Mouse (Mus musculus) skeletal muscle tissue, postnatal 0 days (tissue): ENCODE measurements around the gene Arsa. TPM values are rescaled to one million over a fixed set of nuclear protein-coding genes. Genes with fewer than 3 reads are reported as not detected.

ENCODE experiments used
- polyA plus RNA-seq: library from polyadenylated mRNA; unstranded; fragments of >200 nt; fragmentation: Nextera tagmentation; extraction: Ambion mirVana; gene quantifications from 2 replicates; pipeline ENCODE4 v1.2.1, GENCODE M21; 2015

Arsa gene
- 12.0 and 13.8 TPM in 2 replicates for polyA plus RNA-seq

DNA sequence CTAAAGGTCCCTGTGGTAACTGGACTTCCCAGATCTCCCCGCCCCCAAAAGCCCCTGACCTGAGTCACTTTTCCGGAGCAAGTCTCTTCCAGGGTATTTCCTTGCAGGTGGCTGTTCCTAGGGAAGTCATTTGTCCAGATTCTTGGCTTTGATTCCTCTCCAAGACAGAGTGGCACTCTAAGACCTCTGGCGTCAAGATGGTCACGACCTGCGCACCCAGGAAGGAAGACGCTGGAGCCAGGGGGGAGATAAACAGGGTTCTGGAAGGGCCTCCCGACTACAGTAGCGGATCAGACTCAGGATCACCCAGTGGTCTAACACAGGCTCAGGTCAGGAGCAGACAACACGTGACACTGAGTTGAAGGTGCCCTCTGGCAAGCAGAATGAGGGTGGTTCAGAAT lies at the start of gene Arsa:
Arsa (minus strand) TSS at position 335 of the 401 bp plus-strand sequence.

DNA sequence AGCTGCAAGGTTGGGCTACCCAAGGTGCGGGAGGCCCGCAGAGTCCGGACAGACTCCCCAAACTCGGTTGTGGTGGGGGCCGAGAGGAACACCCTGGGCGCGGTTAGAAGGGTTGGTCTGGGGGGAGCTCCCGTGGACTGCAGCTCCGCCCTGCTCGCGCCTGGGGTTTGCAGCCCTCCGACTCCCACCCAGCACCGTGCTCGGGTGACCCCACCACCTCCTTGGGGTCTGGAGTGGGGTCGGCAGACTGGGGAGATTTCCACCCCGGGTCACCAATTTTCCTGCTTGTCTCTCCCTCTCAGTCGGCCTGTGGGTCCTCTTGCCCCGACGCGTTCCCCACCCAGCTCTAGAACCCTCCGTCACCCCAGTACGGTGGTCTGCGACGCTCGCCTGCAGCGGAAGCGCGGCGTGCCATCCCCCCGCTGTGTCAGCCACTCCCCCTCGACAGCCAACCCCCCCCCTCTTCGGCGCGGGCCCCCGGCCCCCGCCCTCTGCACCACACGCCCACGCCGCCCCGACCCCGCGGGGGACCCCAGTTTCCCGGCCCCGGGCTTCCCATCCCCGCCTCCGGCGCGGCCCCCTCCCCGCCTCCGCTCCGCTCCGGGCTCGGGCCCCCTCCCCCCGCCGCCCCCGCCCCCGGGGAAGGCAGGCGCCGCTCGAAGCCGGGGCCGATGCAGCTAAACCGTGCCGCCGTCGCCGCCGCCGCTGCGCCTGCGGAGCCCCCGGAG lies 21.9 kb upstream of the Arsa start, which contains the start of gene Shank3:
Shank3 (plus strand) TSS at position 663 of the 728 bp plus-strand sequence.

DNA sequence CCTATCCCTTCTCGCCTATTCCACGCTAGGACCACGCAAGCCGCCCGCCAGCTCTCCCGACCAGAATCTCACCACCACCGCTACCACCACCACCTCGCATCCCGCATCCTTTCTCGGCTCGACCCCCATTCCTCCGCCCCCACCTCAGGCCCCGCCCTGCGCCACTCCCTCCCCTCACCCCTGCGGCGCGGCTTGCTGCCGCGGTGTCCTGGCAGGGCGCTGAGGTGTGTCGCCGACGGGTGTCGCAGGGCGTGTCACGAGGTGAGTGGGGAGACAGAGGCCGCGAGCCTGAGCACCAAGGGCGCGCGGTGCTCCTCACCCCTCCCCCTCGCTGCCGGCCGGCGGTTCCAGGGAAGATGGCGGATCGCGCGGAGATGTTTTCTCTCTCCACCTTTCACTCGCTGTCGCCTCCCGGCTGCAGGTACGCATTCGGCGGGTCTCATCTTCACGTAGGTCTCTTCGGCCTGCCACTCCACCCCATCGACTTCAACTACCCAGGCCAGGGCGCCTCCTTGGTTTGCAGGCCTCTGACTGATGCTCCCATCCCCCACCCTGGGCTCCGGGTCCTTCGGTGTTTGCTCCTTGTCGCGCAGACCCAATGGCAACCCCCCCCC lies 23.3 kb downstream of the Arsa start, which contains the start of gene Mapk8ip2:
Mapk8ip2 (plus strand) TSS at position 49 of the 614 bp plus-strand sequence.

DNA sequence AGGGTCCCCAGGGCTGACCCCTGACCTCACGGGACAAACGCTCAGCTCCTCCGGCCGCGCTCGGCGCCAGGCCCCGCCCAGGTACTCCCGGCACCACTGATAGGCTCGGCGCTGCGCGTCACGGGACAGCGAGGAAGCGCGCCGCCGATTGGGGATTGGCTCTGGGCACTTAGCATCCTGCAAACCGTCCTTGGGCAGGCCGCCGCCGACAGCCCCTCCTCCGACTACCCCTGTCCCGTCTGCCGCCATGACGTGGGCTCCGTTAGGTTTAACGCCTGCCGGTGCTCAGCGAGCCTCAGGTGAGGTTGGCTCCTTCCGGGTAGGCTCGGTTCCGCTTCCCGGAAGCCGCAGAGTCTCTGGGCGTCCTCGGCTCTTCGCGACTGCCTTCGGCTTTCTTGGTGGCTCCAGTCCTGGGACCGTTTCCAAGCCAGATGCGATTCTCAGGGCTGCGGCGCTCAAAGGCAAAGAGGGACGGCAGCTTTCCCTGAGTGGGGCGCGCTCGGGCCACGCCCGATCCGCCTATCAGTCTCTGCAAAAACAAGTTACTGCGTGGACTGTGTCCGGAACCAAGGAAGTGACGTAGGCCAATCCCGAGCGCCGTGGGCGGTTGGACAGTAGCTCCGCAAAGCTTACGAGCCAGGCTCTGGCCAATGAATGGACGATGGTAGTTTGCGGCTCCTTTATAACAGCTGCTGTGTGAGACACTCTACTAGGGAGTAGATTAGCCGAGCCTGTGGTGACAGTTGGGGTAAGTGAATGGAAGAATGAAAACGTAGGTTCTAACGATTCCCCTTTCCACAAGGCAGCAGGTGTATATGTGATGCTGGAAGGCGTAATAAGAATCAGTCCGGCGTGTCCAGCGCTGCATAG lies 47.6 kb downstream of the Arsa start, which contains the start of the genes C730034F03Rik, Gm44502 and Chkb:
C730034F03Rik (plus strand) TSS at position 238 of the 870 bp plus-strand sequence.
Gm44502 (minus strand) TSS at position 345 of the 870 bp plus-strand sequence.
Chkb (minus strand) TSS at position 557 of the 870 bp plus-strand sequence.

DNA sequence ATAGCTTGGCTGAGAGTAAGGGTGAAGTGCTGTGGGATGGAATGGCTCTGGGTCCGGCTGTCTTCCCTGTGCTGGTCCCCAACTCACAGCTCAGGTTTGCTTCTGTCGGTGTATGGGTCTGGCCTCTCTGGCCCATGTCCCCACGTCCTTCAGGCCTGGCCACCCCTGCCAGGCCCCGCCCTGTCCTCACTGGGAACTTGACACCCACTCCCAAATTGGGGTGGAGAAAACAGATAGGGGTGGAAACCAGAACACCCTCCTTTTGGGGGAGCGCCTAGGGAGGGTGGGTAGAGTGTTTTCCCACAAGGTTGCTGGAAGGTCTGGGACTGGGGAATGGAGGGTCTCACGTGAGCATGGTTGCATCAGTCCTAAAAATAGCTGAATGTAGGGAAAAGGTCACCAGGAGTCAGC lies 51.5 kb downstream of the Arsa start, which contains the start of gene Cpt1b:
Cpt1b (minus strand) TSS at position 153 of the 411 bp plus-strand sequence.

Other genes with a start within 250 kb of the Arsa start
- 23.1 and 26.3 TPM in 2 replicates for gene Sbf1, start 162.1 kb downstream of the Arsa start, polyA plus RNA-seq
- gene Adm2, start 154.7 kb downstream of the Arsa start, polyA plus RNA-seq, result not detected in 2 replicates
- gene Miox, start 143.0 kb downstream of the Arsa start, polyA plus RNA-seq, result not detected in 2 replicates
- gene Lmf2, start 121.8 kb downstream of the Arsa start, polyA plus RNA-seq, result 27.3 and 34.7 TPM in 2 replicates
- 58.0 and 70.8 TPM in 2 replicates for gene Ncaph2, start 121.7 kb downstream of the Arsa start, polyA plus RNA-seq
- 6.5 and 7.5 TPM in 2 replicates for gene Sco2, start 103.6 kb downstream of the Arsa start, polyA plus RNA-seq
- 0.96 and 1.4 TPM in 2 replicates for gene Tymp, start 100.4 kb downstream of the Arsa start, polyA plus RNA-seq
- gene Odf3b, start 98.1 kb downstream of the Arsa start, polyA plus RNA-seq, result 0.61 and 1.2 TPM in 2 replicates
- not detected in 2 replicates for gene Klhdc7b, start 92.5 kb downstream of the Arsa start, polyA plus RNA-seq
- not detected in 2 replicates for gene Syce3, start 66.9 kb downstream of the Arsa start, polyA plus RNA-seq
- gene Cpt1b, start 51.6 kb downstream of the Arsa start, polyA plus RNA-seq, result 150 and 169 TPM in 2 replicates
- 1.7 and 2.0 TPM in 2 replicates for gene C730034F03Rik, start 47.8 kb downstream of the Arsa start, polyA plus RNA-seq
- 0.17 and 0.41 TPM in 2 replicates for gene Gm44502, start 47.7 kb downstream of the Arsa start, polyA plus RNA-seq
- gene Chkb, start 47.5 kb downstream of the Arsa start, polyA plus RNA-seq, result 71.2 and 83.3 TPM in 2 replicates
- 0.14 and 0.15 TPM in 2 replicates for gene Mapk8ip2, start 23.5 kb downstream of the Arsa start, polyA plus RNA-seq
- 0.40 and 0.82 TPM in 2 replicates for gene Shank3, start 22.2 kb upstream of the Arsa start, polyA plus RNA-seq
- gene Acr, start 90.9 kb upstream of the Arsa start, polyA plus RNA-seq, result 0.14 TPM in 1 of 2 replicates, not detected in the other
- gene Rabl2, start 114.5 kb upstream of the Arsa start, polyA plus RNA-seq, result 10.2 and 10.9 TPM in 2 replicates